Mouse (Mus musculus) heart, postnatal 0 days (tissue): Measurements from ENCODE around the gene Sik3.

Experiments
- CTCF ChIP-seq: IDR thresholded peaks from 2 replicates; pipeline ENCODE4 v1.5.1; 2016; ENCODE audit warnings: antibody characterized with exemption, control low read depth, low read depth
- EP300 ChIP-seq: IDR thresholded peaks from 2 replicates; pipeline ENCODE4 v1.6.1; 2016; ENCODE audit warnings: antibody characterized with exemption, low read depth

DNA sequence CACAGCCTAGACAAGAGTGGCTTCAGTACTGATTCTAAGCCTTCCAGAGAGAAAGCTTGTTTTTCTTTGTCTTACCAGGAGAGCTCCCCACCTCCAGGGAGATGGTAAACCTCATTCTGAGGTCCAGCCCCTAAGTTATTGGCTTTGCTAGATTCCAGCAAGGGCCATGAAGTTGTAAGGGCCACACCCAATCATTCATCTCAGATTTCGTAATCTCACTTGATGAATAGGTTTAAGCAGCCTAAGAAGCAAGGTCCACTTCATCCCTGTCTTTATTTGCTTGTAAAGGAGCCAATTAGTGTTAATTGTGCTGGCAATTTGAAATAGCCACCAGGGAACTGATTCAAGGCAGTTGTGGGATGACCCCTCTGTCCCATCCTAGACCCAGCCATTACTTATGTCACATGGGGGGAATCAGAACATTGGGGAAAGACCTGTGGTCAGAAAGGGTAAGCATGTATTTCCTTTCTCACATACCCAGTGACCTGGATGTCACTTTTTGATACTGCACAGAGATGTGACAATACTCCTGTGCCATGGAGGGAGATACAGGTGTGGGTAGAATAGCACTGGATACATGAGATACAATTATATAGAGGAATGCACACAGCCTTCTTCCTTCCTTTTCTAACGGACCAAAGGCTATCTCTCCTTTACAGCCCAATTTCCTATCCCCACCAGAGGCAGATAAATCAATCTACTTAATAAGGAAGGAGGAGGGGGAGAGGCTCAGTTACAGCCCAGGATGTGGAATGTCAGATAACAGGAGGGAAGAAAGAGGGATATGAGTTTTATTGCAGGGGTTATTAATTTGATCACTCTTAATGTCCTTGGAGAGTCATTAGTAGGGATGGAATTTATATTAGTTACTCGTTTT, 1.3 kb upstream of the Sik3 start:
- no peak for TF ChIP-seq CTCF
- TF ChIP-seq EP300 = no peak
